Mouse (Mus musculus) retina, postnatal 7 days (tissue): Measurements from ENCODE around the gene Kctd15.

Experiments used
- DNase-seq: peaks from one replicate; pipeline ENCODE4 v3.0.0-alpha.2; 2012; ENCODE audit warnings: low read depth, low spot score

Kctd15 gene

DNA sequence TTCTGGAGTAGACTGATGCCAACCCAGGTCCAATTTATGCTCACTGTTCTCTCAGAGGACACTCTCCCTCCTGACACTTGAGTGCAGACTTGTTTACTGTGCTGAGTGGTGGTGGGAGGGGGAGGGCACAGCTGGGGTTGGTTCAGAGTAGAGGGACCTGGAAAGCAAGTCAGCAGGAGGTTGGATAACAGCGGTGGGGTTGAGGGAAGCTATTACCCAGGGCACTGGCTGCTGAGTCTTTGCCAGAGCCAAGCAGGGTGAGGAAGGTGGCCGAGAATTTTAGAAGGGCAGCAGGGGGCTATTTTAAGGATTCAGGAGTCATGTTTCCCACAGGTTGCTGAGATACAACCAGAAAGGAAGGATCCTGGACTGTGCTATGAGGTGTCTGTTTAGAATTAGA, 36.1 kb downstream of the Kctd15 start:
- no peak for DNase-seq

DNA sequence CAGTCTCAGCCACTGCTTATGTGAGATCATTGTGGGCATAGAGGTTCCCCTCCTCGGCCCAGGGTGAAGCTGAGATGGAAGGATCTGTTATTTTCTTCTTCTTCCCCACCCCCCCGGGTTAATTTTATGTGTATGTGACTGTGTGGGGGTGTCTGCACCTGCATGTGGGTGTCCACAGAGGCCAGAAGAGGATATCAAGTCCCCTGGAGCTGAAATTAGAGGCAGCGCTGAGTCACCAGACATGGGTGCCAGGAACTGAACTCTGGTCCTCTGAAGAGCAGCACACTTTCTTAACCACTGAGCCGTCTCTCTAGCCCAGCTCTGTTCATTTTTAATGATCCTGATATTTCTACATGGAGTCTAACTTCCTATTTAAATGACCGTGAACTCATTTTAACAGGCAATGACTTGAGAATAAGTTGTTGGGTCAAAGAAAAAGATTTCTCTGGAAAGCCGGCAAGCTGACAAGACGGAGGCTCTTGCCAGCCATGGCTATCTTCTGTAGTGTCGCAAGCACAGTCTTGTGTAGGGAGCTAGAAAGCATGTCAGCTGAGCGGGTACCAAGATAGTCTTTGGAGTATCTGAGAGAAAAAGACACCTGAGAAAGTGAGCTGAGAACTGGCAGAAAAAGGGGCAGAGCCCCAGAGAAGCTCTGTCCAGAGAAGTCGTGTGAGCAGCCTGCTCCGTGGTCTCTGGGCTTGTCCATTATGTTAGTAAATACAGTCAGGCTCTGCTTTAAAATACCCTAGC, 38.2 kb downstream of the Kctd15 start:
- DNase-seq = no peak

DNA sequence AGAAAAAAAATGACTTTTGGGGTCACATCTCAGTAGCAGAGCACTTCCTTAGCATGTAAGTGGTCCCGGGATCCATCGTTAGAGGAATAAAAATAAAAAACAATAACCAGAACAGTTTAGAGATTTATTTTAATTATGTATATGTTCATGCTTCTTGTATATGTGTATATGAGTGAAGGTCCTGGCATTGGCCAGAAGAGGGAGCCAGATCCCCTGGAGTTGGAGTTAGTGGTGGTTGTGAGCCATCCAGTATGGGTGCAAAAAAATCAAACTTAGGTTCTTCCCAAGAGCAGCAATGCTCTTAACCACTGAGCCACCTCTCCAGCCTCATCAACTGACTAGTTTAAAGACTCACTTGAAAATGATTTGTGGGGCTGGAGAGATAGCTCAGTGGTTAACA, 40.3 kb downstream of the Kctd15 start:
- no peak for DNase-seq

DNA sequence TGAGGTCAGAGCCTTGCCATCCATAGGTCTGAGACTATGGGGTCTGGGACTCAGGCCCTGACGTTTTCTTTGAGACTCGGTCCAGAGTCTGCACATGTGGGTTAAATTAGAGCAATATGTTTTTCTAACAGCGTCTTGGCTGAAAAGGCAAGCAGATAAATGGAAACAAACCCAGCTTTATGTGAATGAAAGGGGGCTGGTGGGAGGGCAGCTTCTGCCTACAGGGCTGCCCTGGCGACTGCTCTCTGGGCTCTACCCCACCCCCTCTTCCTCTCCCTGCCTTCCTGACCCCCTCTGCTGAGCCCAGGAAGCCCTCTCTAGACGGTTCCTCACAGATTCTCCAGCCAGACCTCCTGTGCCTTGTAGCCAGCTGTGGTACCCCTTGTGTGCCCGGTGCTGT, 46.1 kb downstream of the Kctd15 start:
- no peak for DNase-seq

DNA sequence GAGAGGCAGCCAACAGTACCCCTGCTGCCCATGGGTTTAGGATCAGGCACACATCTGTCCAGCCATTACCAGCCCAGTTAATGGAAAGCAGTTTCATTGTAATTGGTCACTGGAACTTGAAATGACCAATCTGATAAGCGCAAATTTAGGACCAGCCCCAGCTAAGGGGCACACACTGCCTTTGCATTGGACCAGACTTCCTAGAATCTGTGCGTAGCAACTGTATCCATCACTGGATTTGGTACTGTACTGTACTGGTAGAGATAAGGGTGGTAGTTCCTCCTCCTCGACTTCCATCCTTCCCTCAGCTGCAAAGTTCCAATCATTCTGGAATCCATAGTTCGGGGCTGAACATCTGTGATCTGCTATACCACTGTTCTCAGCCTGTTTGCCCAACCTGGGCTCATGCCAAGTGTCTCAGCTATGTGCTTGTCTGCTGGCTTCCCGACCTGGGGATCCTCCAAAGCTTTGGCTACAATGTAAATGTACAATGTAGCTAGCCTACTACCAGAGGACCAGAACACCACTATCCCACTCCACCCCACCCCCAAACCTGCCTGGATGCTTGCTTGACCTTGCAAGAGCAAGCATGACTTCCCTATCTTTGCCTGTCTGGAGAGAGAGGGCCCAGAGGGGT, 49.1 kb downstream of the Kctd15 start:
- no peak for DNase-seq

DNA sequence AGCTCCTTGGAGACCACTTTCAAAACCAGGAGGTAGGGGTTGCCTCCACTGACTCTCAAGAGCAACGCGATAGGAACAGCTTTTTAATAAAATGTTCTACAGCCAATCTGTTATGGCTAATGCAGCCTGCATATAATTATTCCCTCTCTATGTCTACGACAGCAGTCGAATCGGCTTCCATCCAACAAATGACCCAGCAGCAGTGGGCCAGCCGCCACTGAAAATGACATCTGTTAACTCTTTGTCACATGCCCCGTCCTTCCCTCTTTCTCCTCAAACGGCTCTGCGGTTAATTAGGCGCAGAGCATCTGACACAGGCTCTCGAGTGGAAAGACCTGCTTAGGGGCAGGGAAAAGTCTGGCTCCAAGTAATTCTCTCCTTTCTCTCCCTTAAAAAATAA, 49.8 kb downstream of the Kctd15 start:
- DNase-seq = no peak

DNA sequence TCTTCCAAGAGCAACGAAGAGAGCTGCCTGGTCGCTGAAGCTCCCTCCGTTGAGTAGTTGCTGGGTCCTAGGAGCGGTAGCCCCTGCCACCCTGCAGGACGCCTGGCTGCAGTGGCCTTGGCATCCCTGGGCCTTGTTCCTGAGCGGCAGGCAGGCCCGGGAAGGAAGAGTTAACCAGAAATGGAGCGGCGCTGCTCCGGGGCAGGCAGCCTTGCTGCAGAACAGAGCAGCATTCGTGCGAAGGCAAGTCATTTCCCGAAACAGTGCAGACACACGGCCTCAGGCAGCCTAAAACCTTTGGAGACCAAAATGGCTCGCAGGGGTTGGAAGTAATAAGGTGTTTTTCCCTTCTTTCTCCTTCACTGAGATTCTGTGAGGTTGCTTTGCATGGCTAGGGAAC, 50.5 kb downstream of the Kctd15 start:
- no peak for DNase-seq

DNA sequence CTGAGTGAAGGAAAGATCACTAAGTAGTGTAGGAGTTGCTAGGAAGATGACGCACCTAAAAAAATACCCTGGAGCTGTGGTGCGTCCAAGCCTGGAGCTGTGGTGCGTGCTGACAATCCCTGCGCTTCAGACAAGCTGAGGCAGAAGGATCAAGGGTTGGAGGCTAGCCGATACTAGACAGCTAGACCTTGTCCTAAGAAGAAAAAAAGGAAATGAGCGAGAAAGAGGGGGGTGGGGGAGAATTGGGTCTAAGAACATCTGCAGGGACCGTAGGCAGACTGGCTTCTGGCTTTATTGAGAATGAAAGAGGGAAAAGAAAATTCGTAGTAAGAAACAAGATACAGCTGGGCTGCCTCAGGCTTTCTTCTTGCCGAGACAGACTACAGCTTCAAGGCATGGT, 58.0 kb downstream of the Kctd15 start:
- DNase-seq = no peak

DNA sequence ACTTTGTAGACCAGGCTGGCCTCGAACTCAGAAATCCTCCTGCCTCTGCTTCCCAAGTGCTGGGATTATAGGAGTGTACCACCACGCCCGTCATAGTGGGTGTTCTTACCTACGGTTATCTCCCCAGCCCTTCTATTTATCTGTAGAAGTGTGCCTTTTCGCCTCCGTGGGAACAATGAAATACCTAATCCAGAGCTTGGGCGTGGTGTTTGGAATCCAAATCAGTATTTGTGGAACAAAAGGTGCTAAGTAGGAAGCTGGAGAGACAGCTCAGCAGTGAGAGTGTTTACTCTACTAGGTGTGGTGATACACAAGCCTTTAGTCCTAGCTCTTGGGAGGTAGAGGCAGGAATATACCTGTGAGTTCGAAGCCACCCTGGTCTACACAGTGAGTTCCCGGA, 58.5 kb downstream of the Kctd15 start:
- DNase-seq = no peak

DNA sequence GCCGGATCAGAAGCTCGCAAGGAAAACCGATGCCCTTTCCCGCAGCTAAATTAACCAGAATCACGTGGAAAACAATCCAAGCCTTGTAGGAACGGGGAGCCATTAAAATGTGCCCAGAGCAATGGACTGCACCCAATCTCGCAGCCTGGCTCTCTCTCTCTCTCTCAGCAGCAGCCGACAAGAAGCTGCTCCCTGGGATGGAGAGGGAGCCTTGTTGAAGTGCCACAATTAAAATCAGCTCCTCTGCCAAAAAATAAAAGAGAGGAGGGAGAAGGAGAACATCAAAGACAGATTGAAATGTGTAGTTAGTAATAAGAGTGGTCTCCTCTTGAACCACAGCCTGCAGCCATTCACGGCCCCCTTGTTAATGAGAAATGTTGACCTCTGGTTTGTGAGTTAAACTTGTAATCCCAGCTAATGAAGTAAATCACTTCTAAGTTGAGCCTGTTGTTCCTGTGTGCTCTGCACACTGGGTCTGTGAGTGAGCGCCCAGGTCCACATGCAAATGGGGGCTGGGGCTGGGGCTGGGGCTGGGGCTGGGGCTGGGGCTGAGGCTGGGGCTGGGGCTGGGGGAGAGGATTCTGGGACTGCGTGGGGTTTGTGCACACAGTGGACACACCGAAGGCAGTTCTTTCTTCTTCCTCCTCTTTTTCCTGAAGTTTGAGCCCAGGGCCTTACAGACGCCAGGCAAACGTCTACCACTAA, 59.8 kb downstream of the Kctd15 start:
- no peak for DNase-seq

DNA sequence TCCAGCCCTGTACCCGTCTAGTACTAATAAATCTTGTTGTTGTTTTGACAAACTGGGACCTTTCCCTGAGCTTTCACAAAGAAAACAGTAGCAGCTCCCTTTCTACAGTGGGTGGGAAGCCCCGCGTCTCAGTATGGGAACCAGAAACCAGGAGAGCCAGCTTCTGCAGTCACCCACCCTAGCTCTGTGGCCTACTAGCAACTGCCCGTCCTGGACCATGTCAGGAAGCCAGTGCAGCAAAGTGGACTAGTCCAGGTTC, 61.3 kb downstream of the Kctd15 start:
- no peak for DNase-seq

DNA sequence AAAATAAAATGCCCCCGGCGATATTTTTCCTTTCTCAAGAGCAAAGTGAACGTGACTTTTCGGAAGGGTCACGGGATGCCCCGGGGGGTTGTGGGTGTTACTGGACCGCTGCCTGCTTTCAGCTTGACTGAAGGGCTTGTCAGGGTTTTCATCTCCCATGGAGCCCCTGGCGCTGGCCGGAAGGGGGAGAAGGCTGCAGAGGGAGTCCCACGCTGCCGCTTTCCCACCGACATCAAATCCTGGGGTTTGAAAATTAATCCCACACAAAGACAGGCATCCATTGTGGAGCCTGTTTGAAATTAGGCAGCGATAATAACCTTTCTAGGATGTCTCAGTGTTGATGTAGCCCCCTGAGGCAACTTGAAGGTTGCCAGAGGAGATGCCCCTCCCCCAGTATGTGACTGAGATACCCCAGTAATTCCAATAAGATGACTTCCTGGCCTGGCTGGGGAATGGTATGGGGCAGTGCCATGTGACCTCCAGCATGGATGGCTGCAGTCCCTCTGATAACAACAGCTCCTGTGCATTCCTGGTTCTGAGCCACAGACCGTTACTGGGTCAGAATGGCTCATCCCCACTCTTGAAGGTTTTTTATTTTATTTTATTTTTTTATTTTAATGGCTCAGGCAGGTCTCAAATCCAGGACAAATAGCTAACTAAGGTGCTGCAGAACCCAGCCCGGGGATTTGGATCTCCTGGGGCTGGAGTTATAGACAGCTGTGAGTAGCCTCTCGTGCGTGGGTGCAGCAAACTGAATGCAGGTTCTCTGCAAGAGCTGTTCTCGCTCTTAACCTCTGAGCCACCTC, 61.8 kb downstream of the Kctd15 start:
- no peak for DNase-seq

DNA sequence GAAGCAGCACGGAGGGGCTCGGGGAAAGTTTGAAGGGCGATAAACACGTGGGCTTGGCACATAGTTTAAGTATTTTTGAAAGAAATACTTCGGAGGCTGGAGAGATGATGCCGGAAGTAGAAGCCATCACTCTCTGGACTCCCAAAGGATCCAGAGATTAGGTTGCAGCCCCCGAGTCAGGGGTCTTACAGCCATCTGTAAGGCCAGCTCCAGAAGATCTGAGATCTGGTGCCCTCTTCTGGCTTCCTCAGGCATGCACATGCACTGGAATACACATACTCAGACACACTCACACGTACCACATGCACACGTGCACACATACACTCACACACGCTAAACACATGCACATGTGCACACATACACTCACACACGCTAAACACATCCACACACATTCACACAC, 65.8 kb downstream of the Kctd15 start:
- DNase-seq = no peak
